Mouse (Mus musculus) lung, embryonic 16.5 days (tissue): ENCODE data around the gene Pde4dip. TPM values are rescaled to one million over a fixed set of nuclear protein-coding genes. Genes with fewer than 3 reads are reported as not detected.

Source experiments
- ATAC-seq: fragments of 200-750 bp; cut with Nextera tagmentation; 2 replicates; pipeline ENCODE4 v1.8.0; 2017; ENCODE audit warnings: low read depth, mild to moderate bottlenecking, moderate library complexity
- H3K27ac ChIP-seq: fragments of 300-500 bp; sonication (generic); 2 replicates; pipeline ENCODE4 v1.5.1; 2014; ENCODE audit warnings: mild to moderate bottlenecking, control low read depth, low read length
- H3K27me3 ChIP-seq: fragments of 300-500 bp; sonication (generic); 2 replicates; pipeline ENCODE4 v1.6.1; 2014; ENCODE audit warnings: low read depth, low read length, mixed read lengths; ENCODE audit not compliant: control insufficient read depth, insufficient read depth
- H3K36me3 ChIP-seq: fragments of 300-500 bp; sonication (generic); 2 replicates; pipeline ENCODE4 v1.6.1; 2014; ENCODE audit warnings: low read length; ENCODE audit not compliant: control insufficient read depth, insufficient read depth
- H3K4me1 ChIP-seq: fragments of 300-500 bp; sonication (generic); replicated peaks from 2 replicates; pipeline ENCODE4 v1.6.1; 2014; ENCODE audit warnings: low read length, mixed read lengths; ENCODE audit not compliant: control insufficient read depth, insufficient read depth
- H3K4me2 ChIP-seq: fragments of 300-500 bp; sonication (generic); 2 replicates; pipeline ENCODE4 v1.6.1; 2014; ENCODE audit warnings: low read depth, low read length, control low read depth
- H3K4me3 ChIP-seq: fragments of 300-500 bp; sonication (generic); 2 replicates; pipeline ENCODE4 v1.5.1; 2014; ENCODE audit warnings: mild to moderate bottlenecking, low read length, control low read depth
- H3K9ac ChIP-seq: fragments of 300-500 bp; sonication (generic); 2 replicates; pipeline ENCODE4 v1.6.1; 2014; ENCODE audit warnings: low read length, control low read depth
- H3K9me3 ChIP-seq: fragments of 300-500 bp; sonication (generic); 2 replicates; pipeline ENCODE4 v1.6.1; 2016; ENCODE audit warnings: low read length; ENCODE audit not compliant: control insufficient read depth
- WGBS: fragments of 180-500 bp; shearing (Covaris S2); extraction: QIAGEN DNeasy Blood & Tissue Kit; methylation state at CpG from one replicate; pipeline ENCODE4 v1.1.7; 2014; 5-methylcytosine and 5-hydroxymethylcytosine counted together
- polyA plus RNA-seq: library from polyadenylated mRNA; unstranded; fragments of >200 nt; fragmentation: Nextera tagmentation; extraction: Ambion mirVana; gene quantifications from 2 replicates; pipeline ENCODE4 v1.2.1, GENCODE M21; 2015

Gene Pde4dip
- polyA plus RNA-seq, 1 experiment from 2014 or later: 18.9 TPM

- Histone ChIP-seq H3K36me3 (no peaks in the 10 kb centered on the region), H3K4me1 (peaks cover 13% of the 10 kb centered on the region), H3K4me2 (peak overlapping the region; percentile 77), H3K4me3 (peak overlapping the region; percentile 50; the same call in 1 of the 2 replicates), H3K9me3 (no peaks in the 10 kb centered on the region), H3K9ac (0 out of 2 replicates have a peak overlapping the region, but pooled peaks have one; percentile 36), H3K27ac (no peak overlapping the region), H3K27me3 (no peaks in the 10 kb centered on the region)
- ATAC-seq: no peak
- WGBS: 22% methylated on average over 5 of the region's 5 CpGs
Observed at GRCm38 (mm10) chr3:97682576-97682975, 205.9 kb downstream of the Pde4dip start.

- H3K36me3 ChIP-seq: no peaks in the 10 kb centered on the region
- no peaks in the 10 kb centered on the region for H3K9me3 ChIP-seq
- peak overlapping the region; percentile 77 for H3K4me2 ChIP-seq
- peak overlapping the region; percentile 50 for H3K4me3 ChIP-seq
- WGBS: 4% methylated on average over 11 of the region's 11 CpGs
- H3K27me3 ChIP-seq: no peaks in the 10 kb centered on the region
- peak overlapping the region; percentile 24; the same call in 1 of the 2 replicates for H3K27ac ChIP-seq
- H3K9ac ChIP-seq: peak overlapping the region; percentile 36; the same call in 1 of the 2 replicates
- ATAC-seq: no peak
- H3K4me1 ChIP-seq: peaks cover 13% of the 10 kb centered on the region
Observed at GRCm38 (mm10) chr3:97682159-97682502, 206.4 kb downstream of the Pde4dip start.

- no peaks in the 10 kb centered on the region for H3K36me3 ChIP-seq
- no peak; the same call in 1 of the 2 replicates for ATAC-seq
- H3K4me1 ChIP-seq: peaks cover 13% of the 10 kb centered on the region
- peak overlapping the region; percentile 50 for H3K4me3 ChIP-seq
- peak overlapping the region; percentile 24; the same call in 1 of the 2 replicates for H3K27ac ChIP-seq
- no peaks in the 10 kb centered on the region for H3K27me3 ChIP-seq
- peak overlapping the region; percentile 77 for H3K4me2 ChIP-seq
- H3K9me3 ChIP-seq: no peaks in the 10 kb centered on the region
- WGBS: 1% methylated on average over 33 of the region's 33 CpGs
- peak overlapping the region; percentile 58 for H3K9ac ChIP-seq
Observed at GRCm38 (mm10) chr3:97681321-97682158, 207.0 kb downstream of the Pde4dip start.

GRCm38 (mm10) chr3:97680631-97681320 lies 207.7 kb downstream of the Pde4dip start:
- Histone ChIP-seq H3K27ac (no peak overlapping the region), H3K36me3 (no peaks in the 10 kb centered on the region), H3K9ac (peak overlapping the region; percentile 58), H3K4me1 (peaks cover 13% of the 10 kb centered on the region), H3K27me3 (no peaks in the 10 kb centered on the region), H3K4me3 (peak overlapping the region; percentile 50), H3K4me2 (peak overlapping the region; percentile 77), H3K9me3 (no peaks in the 10 kb centered on the region)
- 3% methylated on average over 28 of the region's 28 CpGs for WGBS
- ATAC-seq: peak; percentile 77

- H3K9me3 ChIP-seq: no peaks in the 10 kb centered on the region
- 84% methylated on average over 3 of the region's 3 CpGs for WGBS
- no peak for ATAC-seq
- H3K9ac ChIP-seq: no peak overlapping the region
- no peaks in the 10 kb centered on the region for H3K36me3 ChIP-seq
- H3K27me3 ChIP-seq: no peaks in the 10 kb centered on the region
- H3K4me3 ChIP-seq: no peak overlapping the region
- H3K4me1 ChIP-seq: peaks cover 13% of the 10 kb centered on the region
- H3K27ac ChIP-seq: no peak overlapping the region
- H3K4me2 ChIP-seq: no peak overlapping the region
Observed at GRCm38 (mm10) chr3:97678416-97678815, 210.1 kb downstream of the Pde4dip start.

- H3K9me3 ChIP-seq: no peaks in the 10 kb centered on the region
- no peak overlapping the region for H3K4me2 ChIP-seq
- ATAC-seq: no peak
- H3K4me1 ChIP-seq: no peaks in the 10 kb centered on the region
- H3K9ac ChIP-seq: no peak overlapping the region
- WGBS: 90% methylated on average over 3 of the region's 3 CpGs
- no peak overlapping the region for H3K4me3 ChIP-seq
- H3K36me3 ChIP-seq: no peaks in the 10 kb centered on the region; the same call in 1 of the 2 replicates
- H3K27me3 ChIP-seq: no peaks in the 10 kb centered on the region
- no peak overlapping the region for H3K27ac ChIP-seq
Observed at GRCm38 (mm10) chr3:97676126-97676525, 212.4 kb downstream of the Pde4dip start.

- H3K4me3 ChIP-seq: no peak within 1 kb of the TSS
- H3K27me3 ChIP-seq: no peaks in the 10 kb centered on the region
- no peak for ATAC-seq
- H3K4me2 ChIP-seq: no peak within 1 kb of the TSS
- H3K9ac ChIP-seq: no peak within 1 kb of the TSS
- WGBS: 81% methylated on average over 7 of the region's 7 CpGs
- no peaks in the 10 kb centered on the region for H3K9me3 ChIP-seq
- H3K27ac ChIP-seq: no peak within 1 kb of the TSS
- H3K4me1 ChIP-seq: no peaks in the 10 kb centered on the region
- no peaks in the 10 kb centered on the region; the same call in 1 of the 2 replicates for H3K36me3 ChIP-seq
Observed at GRCm38 (mm10) chr3:97674644-97675110, 213.8 kb downstream of the Pde4dip start, which contains the start of gene Gm17651. TSS of gene Gm17651 (minus strand) at chr3:97674694.

- ATAC-seq: no peak
- no peak overlapping the region for H3K4me3 ChIP-seq
- H3K36me3 ChIP-seq: no peaks in the 10 kb centered on the region; the same call in 1 of the 2 replicates
- H3K4me1 ChIP-seq: no peaks in the 10 kb centered on the region
- no peaks in the 10 kb centered on the region for H3K27me3 ChIP-seq
- H3K27ac ChIP-seq: no peak overlapping the region
- 59% methylated on average over 14 of the region's 14 CpGs for WGBS
- H3K9me3 ChIP-seq: no peaks in the 10 kb centered on the region
- no peak overlapping the region for H3K4me2 ChIP-seq
- H3K9ac ChIP-seq: no peak overlapping the region
Observed at GRCm38 (mm10) chr3:97667093-97667675, 221.3 kb downstream of the Pde4dip start.

- Histone ChIP-seq H3K4me2 (no peak overlapping the region), H3K9ac (no peak overlapping the region), H3K4me3 (no peak overlapping the region), H3K4me1 (no peaks in the 10 kb centered on the region), H3K9me3 (no peaks in the 10 kb centered on the region), H3K27me3 (no peaks in the 10 kb centered on the region), H3K27ac (no peak overlapping the region), H3K36me3 (no peaks in the 10 kb centered on the region; the same call in 1 of the 2 replicates)
- no peak for ATAC-seq
- WGBS: 50% methylated on average over 8 of the region's 8 CpGs
Observed at GRCm38 (mm10) chr3:97666154-97666553, 222.4 kb downstream of the Pde4dip start.
